Mouse (Mus musculus) cerebellum, adult (tissue): ENCODE data around the gene Bicra.

ENCODE experiments used
- ATAC-seq: cut with Nextera tagmentation; 2 replicates; pipeline ENCODE4 v1.9.2; 2017; ENCODE audit warnings: mild to moderate bottlenecking, moderate library complexity, mixed read lengths; ENCODE audit not compliant: insufficient number of reproducible peaks, low FRiP score, low TSS enrichment

Gene Bicra

DNA sequence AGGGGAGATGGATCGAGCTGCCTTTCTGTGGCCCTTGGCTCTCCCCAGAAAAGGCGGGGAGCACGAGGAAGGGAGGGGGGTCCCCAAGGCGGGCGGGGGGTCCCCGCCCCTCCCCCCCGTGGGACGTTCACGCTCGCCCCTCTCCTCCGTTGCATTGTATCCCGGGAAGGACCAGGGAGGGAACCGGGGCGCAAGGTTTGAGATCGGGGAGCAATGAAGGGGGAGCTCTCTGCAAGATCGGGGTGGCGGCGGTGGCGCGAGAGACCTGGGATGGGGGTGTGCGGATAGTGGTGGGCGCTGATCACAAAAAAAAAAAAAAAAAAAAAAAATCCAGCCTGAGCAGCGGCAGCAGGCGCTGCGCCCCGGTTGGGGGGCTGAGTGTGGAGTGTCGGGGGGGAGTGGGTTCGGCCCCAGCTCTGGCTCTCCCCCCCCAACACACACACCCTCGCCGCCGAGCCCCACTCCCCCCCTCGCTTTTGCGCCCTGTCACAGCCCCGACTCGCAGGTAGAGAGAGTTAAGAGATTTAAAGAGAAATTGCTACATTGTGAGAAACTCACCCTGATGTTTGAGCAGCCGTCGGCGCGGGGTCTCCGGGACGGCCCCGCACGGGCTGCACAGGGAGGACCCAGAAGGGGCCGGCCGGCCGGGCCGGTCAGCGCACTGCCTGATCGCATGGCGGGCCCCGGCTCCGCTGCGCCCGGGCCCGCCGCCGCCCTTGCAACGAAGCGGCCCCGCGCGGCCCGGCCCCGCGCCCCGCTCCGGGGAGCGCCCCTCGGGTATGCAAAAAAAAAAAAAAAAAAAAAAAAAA lies at the start of gene Bicra:
Gene Bicra, minus strand, starts transcription at position 584 of the 809 bp plus-strand sequence.
- ATAC-seq = 0 out of 2 replicates have a peak, but pooled peaks have one; percentile 27

DNA sequence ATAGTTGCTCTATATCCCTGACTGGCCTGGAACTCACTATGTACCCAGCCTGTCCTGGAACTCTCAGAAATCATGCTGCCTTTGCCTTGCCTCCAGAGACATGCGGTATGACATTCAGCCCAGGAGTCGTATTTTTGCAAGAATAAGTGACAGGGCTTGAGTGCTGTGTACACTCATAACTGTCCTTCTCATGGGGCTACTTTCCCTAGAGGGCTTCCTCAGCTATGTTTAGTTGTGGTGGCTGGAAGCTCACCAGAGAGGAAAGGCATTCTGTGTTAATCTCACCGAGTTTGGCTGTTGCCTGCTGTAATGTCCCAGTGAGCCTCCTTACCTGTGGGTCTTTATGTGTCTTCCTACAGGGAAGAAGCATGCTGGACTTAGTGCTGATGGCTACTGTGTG lies 46.9 kb upstream of the Bicra start:
- no peak for ATAC-seq

DNA sequence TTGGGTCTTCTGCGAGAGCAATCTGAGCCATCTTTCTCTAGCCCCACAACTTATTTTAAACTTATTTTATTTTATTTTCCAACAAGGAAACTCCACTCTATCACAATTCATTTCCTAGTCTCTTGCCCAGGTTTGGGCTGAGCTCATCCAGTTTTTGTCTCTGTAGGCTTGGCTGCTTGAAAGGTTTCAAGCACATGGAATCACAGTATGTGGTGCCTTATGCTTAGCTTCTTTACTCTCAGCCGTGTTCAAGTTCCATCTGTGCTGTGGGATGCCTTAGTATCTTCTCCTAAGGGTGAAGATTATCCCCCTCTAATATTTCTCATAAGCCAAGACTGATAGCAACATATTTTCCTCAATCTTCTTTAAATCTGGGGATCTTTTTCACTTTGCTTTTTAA lies 39.9 kb upstream of the Bicra start:
- peak; percentile 36; the same call in 1 of the 2 replicates for ATAC-seq

DNA sequence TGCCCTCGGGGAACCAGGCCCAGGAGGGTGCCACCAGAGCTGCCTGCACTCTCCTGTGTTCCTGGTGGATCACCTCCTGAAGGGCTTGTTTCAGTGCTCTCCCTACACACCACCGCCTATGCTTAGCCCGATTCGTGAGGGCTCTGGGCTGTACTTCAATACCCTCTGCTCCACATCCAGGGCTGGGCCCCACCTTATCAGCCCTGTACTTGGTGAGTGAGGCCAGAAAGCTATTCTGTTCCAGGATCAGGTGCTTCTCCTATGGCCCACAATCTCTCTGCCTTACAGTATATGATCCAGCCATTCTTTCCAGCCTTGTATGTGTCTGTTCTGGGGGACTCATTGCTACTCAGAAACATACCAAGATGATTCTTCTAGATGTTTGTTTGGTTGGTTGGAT lies 35.6 kb upstream of the Bicra start:
- ATAC-seq = no peak

DNA sequence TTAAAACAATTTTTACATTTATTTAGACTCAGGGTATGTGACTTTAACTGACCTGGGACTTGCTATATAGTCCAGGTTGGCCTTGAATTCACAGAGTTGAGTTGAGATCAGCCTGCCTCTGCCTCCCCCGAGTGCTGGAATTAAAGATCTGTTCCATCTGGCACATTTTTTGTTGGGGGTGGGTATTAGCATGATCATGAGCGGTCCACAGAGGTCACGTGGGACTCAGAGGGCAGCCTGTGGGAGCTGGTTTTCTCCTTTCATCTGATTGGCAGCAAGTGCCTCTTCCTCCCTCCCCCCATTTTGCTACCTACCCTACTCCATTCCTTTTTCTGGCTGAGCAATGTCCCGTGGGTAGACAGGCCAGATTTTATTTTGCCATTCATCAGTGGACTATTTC lies 32.9 kb upstream of the Bicra start:
- no peak for ATAC-seq

DNA sequence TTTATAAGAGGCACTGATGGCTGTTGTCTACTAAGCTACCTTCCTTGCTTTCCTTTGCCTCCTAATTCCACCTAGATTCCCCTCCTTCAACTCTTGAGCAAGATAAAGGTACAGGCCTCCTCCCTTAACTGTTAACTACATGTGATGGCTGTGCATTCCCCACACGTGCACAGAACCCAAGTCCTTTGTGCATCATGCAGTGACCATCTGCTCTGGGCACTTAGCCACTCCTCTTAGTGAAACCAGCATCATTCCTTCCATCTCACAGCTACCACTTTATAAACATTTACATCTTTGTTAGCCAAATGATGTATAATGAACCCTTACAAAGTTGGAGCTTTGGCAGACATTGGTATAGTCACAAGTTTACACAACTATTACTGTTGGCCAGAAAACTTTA lies 32.2 kb upstream of the Bicra start:
- no peak for ATAC-seq

DNA sequence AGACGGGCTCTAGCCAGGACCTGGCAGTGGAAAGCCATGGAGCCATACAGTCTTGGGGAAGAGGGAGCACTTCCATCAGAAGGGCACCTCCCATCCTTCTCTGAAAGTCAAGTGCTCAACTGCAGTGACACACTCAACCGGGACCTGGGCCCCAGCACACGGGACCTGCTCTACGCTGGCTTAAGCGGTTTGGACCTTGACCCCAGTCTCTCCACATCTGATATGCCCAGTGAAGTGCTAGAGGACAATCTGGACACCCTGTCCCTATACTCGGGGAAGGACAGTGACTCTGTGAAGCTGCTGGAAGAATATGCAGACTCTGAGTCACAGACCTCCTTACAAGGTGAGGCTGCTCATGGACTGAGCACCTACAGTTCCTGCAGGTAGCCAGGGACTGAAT lies 24.2 kb upstream of the Bicra start:
- ATAC-seq = no peak

DNA sequence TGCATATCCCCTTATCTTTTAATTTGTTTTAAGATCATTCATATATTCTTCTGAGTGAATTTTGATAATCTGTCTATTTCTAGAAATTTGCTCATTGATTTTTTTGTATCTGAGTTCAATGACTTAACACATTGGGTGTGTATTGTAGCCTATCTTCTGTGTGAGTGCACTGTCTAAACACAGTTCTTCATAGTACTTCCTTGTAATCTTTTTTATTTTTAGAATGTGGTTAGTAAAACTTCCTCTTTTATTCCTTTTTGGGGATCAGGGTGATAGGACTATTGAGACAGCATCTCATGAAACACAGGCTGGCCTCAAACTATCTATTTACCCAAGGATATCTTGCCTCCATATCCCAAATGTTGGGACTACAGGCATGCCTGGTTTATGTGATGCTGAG lies 23.1 kb upstream of the Bicra start:
- ATAC-seq = no peak

DNA sequence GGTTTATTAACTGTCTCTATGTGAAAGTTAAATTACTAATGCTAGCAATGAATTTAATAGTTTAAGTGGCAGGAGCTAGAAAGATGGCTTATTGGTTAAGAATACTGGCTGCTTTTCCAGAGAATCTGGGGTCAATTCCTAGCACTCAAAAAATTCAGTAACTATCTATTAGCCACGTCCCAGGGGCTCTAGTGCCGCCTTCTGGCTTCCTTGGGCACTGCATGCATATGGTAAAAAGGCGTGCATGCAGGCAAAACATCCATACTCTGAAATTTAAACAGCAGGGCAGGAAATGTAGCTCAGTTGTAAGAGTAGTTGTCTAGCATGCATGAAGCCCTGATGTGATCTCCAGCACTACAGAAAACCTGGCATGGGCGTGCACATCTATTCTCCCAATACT lies 15.8 kb upstream of the Bicra start:
- ATAC-seq = no peak

DNA sequence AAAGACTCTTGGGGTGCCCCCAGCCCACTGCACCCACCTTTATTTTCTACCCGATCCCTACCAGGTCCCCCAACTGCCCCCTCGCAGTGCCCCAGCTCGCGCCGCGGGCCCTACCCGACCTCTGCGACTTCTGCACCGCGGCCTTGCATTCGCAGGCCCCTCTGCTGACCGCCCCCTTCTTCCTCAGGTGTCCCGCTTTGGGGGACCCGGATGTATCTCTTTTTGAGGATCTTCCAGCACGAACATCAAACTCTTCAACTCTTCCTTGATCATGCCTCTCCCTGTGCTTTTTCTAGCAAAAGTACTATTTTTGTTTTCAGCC lies 14.3 kb upstream of the Bicra start:
- ATAC-seq = no peak

DNA sequence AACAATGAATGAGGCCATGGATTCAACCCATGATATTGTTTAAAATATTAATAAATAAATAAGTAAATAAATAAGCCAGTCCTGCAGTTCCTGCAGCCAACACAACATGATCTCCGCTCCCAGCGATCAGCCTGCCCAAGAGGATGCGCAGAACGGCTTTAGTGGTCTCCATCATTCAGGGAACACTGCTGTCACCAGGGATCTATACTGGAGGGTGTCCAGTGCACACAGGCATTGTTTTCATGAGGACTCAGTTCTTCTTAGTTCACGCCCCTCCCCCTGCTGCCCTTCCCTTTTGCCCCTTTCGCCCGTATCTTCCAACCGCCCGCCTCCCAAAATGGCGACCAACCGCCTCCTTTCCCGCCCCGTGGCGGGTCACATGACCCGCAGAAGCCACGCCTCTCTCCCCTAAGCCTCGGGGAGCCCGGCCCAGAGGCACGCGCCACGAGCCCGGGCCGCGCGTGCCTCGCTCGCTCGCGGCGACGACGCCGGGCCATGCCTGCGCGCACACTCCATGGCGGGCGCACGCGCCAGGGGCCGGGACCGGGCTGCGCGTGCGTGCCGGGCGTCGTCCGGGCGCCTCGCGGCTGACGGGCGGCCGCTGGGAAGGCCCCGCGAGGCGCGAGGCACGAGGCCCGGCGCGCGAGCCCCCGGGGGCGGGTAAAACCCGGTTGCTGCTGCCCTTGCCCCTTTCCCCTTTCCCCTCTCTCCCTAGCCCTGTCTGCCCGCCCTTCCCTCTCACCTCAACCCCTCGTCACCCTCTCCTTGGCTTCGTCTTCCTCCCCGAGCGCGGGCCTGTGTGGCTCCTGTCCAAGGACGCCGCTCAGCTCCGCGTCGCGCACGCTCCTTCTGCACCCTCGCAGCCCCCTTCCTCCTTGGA lies 13.7 kb upstream of the Bicra start, which contains the start of gene Zfp541:
Gene Zfp541, plus strand, starts transcription at position 596 of the 880 bp plus-strand sequence.
- no peak for ATAC-seq

DNA sequence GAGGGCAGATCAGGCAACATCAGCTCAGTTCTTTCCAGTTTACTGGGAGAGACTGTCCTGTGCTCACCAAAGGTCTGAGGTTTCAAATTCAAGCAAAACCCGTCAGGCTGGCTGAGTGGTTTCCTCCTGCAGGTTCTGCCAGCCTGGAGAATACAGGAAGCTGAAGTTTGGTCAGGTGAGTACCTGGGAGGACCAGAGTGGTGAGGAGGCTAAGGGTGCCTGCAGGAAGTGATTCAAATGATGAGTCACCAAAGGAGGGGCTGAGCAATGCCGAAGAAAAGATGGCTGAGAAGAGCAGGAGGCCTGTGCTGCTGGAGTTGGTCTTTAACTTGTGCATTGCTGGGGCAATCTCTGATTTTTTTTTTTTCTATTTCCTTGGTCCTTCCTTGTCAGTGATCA lies 9.4 kb upstream of the Bicra start:
- ATAC-seq = no peak

DNA sequence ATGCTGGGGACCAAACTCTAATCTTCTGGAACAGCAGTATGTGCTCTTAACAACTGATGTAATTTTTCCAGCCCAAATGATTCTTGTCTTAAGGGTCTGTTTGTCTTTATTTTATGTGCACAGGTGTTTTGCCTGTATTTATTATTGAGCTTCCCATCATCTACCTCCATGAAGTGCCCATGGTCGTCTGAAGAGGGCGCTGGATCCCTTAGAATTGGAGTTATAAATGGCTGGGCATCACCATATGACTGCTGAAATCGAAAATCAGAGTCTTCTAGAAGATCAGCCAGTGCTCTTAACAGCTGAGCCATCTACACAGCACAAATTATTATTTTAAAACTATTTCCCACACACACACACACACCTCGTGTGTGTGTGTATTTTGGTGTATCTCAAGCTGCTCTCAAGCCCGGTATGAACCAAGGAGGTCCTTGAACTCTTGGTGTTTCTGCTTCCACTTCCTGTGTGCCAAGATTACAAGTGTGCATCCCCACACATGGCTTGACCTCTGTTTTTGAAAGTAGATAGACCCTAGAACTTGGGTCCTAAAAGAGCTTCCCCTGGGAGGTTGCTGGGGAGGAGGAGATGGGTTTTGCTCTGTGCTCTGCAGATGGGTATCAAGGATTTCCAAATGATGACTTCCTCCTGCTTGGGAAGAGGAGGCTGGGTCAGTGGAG lies 8.9 kb upstream of the Bicra start:
- ATAC-seq = no peak

DNA sequence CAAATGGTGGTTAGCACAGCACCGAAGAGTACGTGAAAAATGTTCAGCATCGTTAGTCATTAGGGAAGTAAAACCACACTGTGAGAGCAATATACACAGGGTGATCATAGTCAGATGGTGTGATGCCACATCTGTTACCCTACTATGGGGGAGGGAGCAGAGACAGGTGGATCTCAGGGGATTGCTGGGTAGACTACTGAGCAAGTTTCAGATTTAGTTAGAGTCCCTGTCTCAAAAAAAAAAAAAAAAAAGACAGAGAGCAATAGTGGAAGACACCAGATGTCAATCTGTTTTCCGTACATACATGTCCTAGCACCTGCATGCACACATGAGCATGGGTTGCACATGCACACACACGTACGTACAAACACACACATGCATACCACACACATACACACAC lies 7.9 kb upstream of the Bicra start:
- no peak for ATAC-seq

DNA sequence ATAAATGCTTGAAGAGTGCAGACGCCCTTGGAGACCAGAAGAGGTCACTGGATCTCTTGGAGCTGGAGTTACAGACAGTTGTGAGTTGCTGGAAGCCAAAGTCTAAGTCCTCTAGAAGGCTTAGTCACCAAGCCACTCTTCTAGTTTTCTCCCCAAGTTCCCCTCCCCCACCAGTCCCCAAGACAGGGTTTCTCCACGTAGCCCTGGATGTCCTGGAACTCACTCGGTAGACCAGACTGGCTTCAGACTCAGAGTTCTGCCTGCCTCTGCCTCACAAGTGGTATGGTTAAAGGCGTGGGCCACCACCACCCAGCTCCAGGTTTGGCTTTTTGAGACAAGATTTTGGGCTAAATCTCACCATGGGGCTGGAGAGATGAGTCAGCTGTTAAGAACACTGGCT lies 7.2 kb upstream of the Bicra start:
- ATAC-seq = no peak

DNA sequence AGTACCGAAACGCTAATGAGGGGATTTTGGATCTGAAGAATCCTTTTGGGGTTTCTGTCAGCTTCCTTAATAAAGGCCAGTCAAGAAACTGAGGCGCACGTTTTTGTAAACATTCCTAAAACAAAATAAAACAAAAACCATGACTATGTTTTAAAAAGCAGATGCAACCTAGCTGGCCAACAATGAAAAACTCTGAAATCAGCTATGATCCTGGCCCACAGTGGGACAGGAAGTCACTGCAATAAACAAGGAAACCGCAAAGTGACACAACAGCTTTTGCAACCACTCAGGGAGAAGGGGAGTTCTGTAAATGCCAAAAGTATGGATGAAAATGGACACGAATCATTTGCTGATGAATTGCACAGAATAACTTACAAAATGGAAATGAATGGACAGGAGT lies 5.4 kb upstream of the Bicra start:
- ATAC-seq = no peak

DNA sequence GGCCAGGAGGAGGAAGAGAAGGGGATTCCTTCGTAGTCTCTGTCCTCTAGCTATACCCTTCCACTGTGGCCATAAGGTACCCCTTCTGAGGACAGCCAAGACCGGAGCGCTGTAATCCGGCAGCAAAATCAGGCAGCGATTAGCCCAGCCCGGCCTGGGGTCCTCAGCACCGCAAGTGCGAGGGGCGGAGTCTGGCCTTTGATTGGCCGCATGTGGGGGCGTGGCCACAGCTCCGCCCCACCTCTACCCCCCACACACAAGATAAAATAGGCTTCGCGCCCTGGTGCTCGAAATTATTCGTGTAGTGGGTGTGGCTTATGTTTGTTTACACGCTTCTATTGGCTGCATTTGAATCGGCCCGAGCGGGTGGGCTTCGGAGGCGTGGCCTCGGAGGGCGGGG lies 5.0 kb upstream of the Bicra start:
- peak; percentile 37; the same call in 1 of the 2 replicates for ATAC-seq

DNA sequence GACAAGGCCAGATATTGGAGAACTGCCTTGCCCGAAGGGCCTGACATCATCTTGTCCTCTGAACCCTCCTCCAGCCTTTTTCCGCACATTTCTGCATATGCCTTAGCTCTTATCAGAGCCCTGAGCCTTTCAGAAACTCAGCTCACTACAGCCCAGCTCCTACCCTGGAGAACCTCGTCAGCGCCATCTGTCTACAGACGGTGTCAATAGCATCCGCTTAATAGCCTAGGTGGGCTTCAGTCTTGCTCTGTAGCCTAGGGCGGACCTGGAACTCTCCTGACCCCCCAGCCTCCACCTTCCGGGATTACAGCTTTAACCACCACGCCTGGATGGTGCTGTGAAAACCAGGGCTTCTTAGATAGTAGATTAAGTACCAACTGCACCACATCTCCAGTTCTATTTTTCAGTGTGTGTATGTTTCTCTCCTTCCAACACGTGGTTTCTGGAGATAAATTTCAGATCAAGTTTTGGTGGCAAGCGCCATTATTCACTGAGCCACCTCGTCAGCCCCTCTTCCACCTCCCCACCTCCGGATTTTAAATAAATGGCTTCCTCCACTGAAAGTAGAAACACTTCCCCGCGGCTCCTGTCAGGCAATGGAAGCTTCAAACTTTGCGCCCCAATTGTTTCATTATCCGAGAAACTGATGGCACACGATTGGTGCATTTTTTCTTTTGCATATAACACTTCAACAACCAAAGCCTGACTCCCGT lies 4.3 kb upstream of the Bicra start:
- ATAC-seq = peak; percentile 37; the same call in 1 of the 2 replicates

DNA sequence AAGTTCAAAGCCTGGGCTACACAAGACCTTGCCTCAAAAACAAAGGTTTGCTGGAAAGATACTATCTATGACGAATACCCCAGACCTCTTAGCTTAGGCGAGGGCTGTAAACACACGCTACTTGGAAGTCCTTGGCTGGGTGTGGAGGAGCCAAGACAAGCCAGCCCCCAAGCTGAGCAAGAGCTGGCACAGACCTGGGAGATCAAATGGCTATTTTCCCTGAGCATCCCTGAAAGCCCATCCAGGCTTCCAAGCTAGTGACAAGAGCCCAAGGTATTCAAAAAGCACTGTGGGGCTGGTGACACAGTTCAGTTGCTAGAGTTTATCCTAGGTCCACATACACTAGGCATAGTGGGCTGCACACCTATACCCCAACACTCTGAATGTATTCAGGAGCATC lies 2.9 kb upstream of the Bicra start:
- no peak for ATAC-seq

DNA sequence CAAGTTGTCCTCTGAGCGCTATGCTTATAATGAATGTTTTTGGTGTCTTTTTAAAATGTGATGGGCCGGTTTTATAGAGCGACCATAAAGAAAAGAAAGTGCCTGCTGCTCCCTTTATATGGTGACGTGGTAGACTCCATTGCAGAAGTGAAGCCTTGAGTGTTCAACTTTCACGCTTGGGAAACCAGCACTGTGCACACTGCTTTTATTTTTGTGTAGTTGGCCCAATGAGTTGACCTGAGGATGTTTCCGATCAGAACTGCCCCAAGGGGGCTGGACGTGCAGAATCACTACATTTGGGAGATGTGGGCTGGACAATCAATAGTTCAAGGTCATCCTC lies 1.8 kb upstream of the Bicra start:
- ATAC-seq = no peak
